Mouse (Mus musculus) NIH3T3 (cell line): ENCODE measurements around the gene Setdb2.

Experiments
- DNase-seq: peaks from one replicate; pipeline ENCODE4 v3.0.0-alpha.2; 2012; ENCODE audit warnings: low read depth

The Setdb2 gene

DNA sequence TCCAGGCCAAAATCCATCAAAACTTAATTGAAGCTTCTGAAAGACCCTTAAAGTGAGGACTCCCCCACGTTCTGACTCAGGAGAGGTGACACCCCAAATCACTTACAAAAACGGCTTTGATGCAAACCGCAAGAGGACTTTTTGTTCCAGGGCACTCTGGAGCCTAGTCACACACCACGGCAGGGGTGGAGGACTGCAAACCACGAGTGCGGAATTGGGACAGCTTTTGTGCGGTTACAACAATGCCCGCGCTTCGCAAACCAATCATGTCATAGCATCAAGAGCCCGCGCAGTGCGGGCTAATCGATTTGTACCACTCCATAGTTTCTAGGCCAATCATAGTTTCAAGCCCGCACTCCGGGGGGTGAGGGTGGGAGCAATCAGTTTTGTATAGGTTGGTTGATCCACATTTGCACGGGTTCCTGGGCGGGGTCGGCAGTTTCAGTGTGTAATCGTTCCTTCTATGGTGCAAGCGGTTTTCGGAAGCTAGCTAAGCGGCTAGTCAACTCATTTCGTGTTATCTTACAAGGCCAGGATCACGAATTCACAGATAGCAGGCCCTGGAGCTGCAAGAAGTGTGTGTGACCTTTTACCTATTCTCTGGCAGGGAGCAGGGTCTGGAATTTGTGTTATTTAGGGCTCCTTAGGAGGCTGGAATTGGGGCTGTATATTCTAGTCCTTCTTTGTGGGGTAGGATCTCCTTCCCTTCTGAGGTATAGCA, 70.2 kb downstream of the Setdb2 start:
- DNase-seq = no peak

DNA sequence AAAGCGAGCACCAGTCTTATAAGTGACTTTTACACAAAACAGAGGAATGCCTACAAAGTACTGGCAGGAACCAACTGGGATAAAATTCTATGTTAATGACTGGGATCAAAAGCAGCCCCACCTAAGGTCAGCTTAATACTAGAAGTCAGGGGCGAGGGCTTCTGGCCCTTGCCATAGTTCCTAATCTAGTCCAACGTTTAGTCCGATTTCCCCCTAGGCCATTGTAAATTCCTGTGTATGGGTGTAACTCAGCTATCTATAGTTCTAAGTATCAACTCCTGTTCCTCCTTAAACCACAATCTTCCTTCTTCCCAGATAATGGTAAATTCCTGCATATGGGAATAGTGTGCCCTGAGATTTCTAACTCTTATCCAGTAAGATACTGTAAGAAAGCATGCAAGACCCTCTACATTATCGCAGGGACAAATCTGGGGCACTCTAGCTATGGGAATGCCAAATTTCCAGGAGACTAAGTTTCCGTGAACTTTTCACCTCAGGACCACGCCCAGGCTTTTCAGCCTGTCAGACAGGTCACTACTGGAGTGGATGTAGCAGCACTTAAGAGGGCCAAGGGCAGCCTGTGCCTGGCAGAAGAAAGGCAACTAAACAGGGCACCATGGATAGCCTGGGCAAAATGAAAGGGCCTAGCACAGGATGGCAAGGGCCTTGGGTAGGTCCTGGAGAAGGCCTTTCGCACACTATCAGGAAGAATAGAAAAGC, 74.1 kb downstream of the Setdb2 start:
- no peak for DNase-seq

DNA sequence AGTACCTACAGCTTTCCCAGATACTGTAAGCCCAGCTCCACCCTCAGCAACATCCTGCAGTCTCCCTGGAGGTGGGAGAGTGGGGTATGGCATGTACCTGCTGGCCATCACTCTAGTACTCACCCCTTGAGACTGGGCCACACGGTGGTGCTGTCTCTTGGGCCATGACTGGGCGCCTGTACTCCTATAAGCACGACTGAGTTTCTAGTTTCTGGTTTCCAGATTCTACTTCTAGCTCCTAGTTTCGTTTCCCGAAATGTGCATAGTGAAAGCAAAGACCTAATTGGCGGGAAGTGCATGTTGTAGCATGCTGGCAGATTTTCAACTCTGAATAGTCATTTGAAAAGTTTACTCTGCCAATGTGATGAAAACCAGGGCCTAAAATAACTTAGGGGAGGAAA, 75.4 kb downstream of the Setdb2 start, which contains the start of gene Phf11d:
Phf11d (minus strand) TSS at position 227 of the 401 bp plus-strand sequence.
- DNase-seq = peak; percentile 78
